Mouse (Mus musculus): Measurements from ENCODE around the gene Ly6g6c. TPM values are rescaled to one million over a fixed set of nuclear protein-coding genes. Genes with fewer than 3 reads are reported as not detected.
A peak's percentile ranks its signal among the peaks of the same experiment; 100 is the strongest.

Gene Ly6g6c
- polyA plus RNA-seq (2012; rRNA removed) = not detected in 2 replicates

- no peak for DNase-seq (ENCODE audit: extremely low spot score in 1 of 2, low spot score in 1 of 2)
Measured at GRCm38 (mm10) chr17:35064951-35065947, at the start of gene Ly6g6c. TSS of gene Ly6g6c (plus strand) at chr17:35065388.

- DNase-seq (ENCODE audit: extremely low spot score in 1 of 2, low spot score in 1 of 2) = peak in 1 of 2 experiments; percentile 18
Measured at GRCm38 (mm10) chr17:35016376-35016775, 48.8 kb upstream of the Ly6g6c start, which contains the start of gene Vwa7. TSS of gene Vwa7 (plus strand) at chr17:35016579.

DNA sequence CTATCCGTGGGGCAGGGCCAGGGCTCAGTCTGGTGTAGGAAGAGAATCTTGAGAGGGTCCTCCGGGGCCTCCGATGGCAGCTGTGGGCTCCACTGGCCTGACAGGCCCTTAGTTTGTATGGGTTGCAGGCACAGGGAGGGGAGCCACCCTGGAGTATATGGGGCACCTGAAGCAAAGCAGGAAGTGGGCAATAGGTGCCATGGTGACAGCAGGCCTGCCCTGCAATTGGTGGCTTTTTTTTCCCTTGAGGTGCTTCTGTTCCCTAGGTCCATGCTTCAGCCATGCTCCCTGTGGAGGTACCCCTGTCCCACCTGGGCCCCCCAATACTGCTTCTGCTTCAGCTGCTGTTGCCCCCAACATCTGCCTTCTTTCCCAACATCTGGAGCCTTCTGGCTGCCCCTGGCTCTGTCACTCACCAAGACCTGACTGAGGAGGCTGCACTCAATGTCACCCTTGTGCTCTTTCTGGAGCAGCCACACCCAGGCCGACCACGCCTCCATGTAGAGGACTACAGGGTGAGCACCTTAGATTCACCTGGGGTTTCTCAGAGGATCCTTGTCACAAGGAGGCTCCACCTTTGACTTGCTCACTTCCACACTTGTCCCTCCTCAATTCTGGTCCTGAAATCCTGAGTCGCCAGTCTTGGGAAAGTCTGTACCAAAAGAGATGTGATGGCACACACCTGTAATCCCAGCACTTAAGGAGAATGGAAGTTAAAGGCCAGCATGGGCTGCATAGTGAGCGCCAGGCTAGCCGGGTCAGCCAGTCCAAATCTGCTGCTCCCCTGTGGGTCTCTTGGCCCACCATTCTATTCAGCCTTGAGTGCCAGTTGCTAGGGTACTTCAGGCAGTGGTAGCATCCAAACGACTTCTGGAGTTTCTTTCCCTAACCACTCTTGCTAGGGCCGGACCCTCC, 48.1 kb upstream of the Ly6g6c start:
- DNase-seq (ENCODE audit: extremely low spot score in 1 of 2, low spot score in 1 of 2) = no peak

GRCm38 (mm10) chr17:35017706-35018030, 47.5 kb upstream of the Ly6g6c start:
- no peak for DNase-seq (ENCODE audit: extremely low spot score in 1 of 2, low spot score in 1 of 2)

DNA sequence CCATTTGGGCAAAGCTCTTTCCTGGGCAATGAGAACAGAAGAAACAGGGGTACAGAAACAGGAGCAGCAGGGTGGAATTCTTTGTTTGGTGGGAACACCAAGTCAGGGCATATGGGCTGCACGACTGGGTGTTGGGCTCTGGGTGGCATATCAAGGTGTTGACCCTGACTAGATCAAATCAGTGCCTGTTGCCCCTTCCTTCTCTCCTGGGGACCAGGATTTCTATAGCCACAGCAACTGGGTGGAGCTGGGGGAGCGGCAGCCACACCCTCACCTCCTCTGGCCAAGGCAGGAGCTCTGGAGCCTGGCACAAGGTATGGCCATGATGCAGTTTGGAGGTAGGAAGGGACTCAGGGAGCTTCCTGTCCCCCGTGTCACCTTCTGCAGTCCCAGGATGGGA, 47.0 kb upstream of the Ly6g6c start:
- no peak for DNase-seq (ENCODE audit: extremely low spot score in 1 of 2, low spot score in 1 of 2)

DNA sequence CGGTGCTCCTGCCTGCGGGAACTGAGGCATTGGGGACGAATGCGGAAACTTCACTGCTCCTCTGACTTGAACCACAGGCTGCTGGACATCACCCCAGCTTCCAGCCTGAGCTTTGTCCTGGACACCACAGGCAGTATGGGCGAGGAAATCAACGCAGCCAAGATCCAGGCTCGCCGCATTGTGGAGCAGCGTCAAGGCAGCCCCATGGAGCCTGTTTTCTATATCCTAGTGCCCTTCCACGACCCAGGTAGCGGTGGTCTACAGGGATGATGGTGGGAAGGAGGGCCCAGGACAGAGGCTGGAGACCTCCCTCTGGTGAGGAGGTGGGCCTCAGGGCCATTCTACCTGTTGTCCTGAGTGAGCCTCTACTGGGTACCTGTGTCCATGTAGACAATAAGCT, 45.3 kb upstream of the Ly6g6c start:
- DNase-seq (ENCODE audit: extremely low spot score in 1 of 2, low spot score in 1 of 2) = no peak

GRCm38 (mm10) chr17:35020551-35020950, 44.6 kb upstream of the Ly6g6c start:
- no peak for DNase-seq (ENCODE audit: extremely low spot score in 1 of 2, low spot score in 1 of 2)

DNA sequence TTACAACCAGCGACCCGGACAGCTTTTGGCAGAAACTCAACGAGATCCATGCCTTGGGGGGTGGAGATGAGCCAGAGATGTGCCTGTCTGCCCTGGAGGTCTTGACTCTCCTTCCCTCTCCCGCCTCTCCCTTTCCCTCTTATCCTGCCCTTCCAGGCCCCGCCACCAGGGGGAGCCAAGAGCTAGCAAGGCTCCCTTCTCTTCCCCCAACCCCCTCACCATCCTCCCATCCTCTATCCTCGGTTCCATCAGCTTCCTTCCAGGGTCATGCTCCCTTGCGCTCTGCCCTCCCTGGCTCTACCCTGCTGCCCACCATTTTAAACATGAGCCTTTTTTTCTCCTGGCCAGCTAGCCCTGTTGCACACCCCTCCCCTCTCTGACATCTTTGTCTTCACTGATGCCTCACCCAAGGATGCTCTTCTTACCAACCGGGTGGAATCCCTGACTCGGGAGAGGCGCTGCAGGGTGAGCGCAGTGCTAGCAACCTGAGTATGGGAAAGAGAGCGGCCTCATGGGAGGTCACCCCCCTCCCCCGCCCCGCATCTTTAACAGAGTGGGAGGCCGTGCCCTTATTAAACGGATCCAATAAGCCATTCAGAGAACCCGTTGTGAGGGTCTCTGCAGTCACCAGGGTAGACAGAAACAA, 43.9 kb upstream of the Ly6g6c start:
- DNase-seq (ENCODE audit: extremely low spot score in 1 of 2, low spot score in 1 of 2) = peak; percentile 57 to 94

DNA sequence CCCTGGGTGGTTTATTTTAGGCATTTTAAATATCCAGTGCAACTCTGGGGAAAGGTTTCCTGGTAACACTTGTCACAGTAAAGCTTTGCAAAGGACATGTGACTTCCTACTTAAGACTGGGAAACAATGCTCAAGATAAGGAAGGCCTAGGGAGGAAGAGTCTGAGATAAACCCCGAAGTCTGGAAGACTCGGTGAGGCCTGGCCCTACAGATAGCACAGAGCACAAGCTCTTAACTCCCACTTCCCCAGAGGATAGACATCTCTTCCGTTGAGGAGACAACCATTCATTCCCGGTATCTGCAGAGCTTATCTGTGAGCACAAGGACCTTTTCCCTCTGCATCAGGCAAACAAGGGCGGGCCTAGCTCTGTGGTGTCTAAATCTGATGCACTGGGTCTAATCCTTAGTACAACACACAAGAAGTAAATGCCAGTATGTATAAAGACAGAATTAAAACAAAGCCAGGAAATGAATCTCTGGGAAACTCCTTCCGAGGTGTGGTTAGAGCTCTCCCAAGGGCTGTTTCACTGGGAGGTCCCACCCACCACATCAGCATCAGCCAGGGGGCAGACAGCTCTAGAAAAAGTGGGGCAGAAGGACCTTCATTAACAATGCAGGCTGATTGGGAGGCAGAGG, 43.2 kb upstream of the Ly6g6c start:
- DNase-seq (ENCODE audit: extremely low spot score in 1 of 2, low spot score in 1 of 2) = no peak

DNA sequence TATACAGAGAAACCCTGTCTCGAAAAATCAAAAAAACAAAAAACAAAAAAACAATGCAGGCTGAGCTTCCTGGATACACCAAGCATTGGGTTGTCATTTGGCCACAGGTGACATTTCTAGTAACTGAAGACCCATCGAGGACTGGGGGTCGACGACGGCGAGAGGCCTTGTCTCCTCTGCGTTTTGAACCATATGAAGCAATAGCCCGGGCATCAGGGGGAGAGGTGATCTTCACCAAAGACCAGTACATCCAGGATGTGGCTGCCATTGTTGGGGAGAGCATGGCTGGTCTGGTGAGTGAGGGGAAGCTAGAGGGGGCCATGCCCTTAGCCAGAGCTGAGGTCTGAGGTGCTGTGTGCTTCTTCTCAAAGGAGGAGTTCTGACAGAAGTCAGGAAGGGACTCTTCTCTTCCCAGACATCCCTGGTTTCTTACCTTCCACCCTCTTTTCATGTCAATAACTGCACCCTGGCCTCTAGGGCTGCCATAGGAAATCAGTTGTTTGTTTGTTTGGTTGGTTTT, 42.6 kb upstream of the Ly6g6c start:
- no peak for DNase-seq (ENCODE audit: extremely low spot score in 1 of 2, low spot score in 1 of 2)

- no peak for DNase-seq (ENCODE audit: extremely low spot score in 1 of 2, low spot score in 1 of 2)
Measured at GRCm38 (mm10) chr17:35023221-35023620, 42.0 kb upstream of the Ly6g6c start.

DNA sequence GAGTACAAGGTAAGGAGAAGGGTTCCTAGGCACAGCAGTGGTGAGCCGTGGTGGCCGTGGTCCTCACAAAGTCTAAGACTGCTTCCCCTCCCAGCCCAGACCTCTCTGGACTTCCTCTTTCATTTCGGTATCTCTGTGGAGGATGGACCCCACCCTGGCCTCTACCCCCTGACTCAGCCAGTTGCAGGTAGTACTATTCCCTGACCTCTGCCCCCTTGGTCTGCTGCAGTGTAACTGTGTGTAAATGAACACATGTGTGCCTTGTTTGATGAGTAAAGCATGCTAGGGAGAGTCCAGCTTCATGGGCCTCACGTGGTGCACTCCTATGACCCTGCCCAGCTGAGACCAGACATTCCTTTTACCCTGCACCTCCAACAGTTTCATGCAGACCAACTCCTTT, 41.4 kb upstream of the Ly6g6c start:
- DNase-seq (ENCODE audit: extremely low spot score in 1 of 2, low spot score in 1 of 2) = no peak

DNA sequence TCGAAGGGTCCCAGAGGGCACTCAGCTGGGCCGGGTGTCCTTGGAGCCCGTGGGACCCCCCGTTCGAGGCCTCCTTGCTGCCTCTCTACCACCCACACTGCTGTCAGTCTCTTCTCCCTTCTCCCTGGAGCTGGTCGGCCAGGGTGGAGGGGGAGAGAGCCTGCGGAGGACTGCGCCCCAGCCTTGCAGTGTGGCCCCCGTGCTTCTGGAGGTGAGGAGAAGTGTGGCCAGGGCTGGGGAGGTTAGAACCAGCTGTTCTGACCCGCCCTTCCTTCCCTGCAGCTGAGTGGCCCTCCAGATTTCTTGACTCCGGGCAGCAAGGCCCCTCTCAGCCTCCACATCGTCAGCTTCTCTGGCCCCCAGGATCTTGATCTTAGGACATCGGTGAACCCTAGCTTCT, 40.9 kb upstream of the Ly6g6c start:
- DNase-seq (ENCODE audit: extremely low spot score in 1 of 2, low spot score in 1 of 2) = no peak

DNA sequence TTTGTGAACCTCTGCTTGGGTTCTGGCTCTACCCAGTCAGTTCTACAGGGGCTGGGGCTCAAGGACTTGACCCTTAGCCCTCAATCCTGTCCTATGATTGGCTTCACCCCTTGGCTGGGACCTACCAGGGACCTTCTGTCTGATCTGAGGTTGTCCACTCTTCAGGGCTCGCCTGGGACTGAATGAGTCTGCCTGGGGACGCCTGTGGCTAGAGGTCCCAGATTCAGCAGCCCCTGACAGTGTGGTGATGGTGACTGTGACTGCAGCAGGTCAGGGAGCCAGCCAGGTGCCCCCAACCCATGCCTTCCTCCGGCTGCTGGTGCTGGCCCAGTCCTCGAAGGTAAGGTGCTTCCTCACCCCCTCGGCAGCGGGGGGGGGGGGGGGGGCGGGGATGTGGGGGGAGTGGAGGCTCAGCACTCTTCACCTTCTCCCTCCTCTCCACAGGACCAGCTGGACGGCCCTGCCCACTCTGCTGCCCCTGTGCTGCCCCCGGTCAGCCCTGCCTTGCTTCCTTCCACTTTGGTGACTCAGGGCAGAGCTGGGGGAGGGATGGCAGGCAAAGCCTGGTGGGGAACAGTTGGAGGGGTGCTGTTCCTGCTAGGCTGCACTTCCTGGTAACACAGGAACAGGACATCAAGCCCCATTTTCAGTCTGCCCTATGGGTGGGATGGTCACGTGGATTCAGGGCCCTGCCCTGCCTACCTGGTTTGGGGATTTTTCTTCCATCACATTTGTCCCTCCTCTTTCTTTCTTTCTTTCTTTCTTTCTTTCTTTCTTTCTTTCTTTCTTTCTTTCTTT, 40.3 kb upstream of the Ly6g6c start:
- DNase-seq (ENCODE audit: extremely low spot score in 1 of 2, low spot score in 1 of 2) = no peak

DNA sequence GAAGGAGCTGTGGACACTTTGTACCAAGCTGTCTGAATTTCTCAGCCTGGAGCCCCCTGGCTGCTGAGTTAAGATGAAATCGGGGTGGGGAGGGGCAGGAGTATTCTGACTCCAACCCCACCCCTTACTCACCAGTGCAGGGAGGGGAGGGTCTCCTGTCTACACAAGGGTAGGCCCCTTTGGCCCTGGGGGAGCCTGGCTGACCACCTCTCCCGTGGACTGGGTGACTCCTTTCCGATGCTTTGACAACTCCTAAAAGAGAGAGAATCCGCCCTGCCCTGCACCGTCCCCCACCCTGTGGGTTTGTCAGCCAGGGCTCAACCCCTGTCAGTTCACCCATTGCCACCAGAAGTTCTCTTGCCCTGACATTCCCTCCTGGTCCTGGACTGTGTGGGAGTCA, 39.0 kb upstream of the Ly6g6c start:
- no peak for DNase-seq (ENCODE audit: extremely low spot score in 1 of 2, low spot score in 1 of 2)

- no peak for DNase-seq (ENCODE audit: extremely low spot score in 1 of 2, low spot score in 1 of 2)
Measured at GRCm38 (mm10) chr17:35027277-35028068, 37.7 kb upstream of the Ly6g6c start, which contains the start of gene Sapcd1. TSS of gene Sapcd1 (minus strand) at chr17:35028016.

GRCm38 (mm10) chr17:35028315-35028714, 36.9 kb upstream of the Ly6g6c start:
- DNase-seq (ENCODE audit: extremely low spot score in 1 of 2, low spot score in 1 of 2) = no peak

Measured in frontal cortex, adult 2 months (tissue).